Mouse (Mus musculus): ENCODE results near the gene Ugt1a6a. TPM values are rescaled to one million over a fixed set of nuclear protein-coding genes. Genes with fewer than 3 reads are reported as not detected.
"Not testable (repeated sequence)": the region's sequence is repeated elsewhere in the genome, so short reads cannot be mapped to it uniquely, and the experiment has no call there.

Gene Ugt1a6a
- polyA plus RNA-seq (2015; fragmentation: Nextera tagmentation; extraction: Ambion mirVana): 1.3 and 1.4 TPM in 2 replicates

GRCm38 (mm10) chr1:88134457-88135011 lies at the start of gene Ugt1a6a:
Ugt1a6a (plus strand) TSS chr1:88134809.
- DNase-seq (ENCODE audit: low spot score): not testable (repeated sequence)

DNA sequence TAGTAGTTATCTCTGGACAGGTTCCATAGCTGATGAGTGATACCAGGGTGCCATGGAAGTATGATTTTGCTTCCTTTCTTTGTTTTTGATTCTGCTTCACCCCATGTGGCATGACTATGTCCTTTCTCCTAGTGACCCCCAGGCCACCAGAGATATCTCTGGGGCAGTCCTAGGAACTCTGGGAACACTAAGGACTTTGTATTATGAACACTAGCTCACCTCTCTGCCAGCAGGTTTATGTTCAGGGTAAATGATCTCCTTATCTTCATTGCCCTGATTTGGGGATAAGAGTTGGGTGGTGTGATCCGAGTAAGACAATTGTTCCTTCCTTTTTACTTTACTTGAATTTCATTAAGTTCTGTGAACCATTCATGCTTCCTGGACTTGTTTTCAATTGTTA lies 48.5 kb upstream of the Ugt1a6a start:
- no peak for DNase-seq (ENCODE audit: low spot score)

GRCm38 (mm10) chr1:88087513-88087912 lies 47.1 kb upstream of the Ugt1a6a start, which contains the start of gene Ugt1a8:
Ugt1a8 (plus strand) TSS chr1:88087813.
- DNase-seq (ENCODE audit: low spot score): no peak

DNA sequence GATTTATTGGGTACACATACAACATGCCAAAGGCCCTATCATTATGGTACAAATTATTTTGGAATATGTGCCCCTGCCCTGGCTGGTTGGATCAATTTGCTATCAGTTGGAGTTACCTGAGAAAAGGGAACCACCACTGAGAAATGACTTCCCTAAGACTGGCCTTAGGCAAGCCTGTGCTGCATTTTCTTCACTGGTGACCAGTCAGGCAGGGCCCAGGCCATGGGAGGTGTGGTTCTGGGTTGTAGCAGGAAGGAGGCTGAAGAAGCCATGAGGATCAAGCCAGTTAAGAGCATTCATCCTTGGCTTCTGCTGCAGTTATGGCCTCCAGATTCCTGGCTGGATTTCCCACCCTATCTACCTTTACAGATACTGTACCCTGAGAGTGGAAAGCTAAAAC lies 42.3 kb upstream of the Ugt1a6a start:
- no peak for DNase-seq (ENCODE audit: low spot score)

DNA sequence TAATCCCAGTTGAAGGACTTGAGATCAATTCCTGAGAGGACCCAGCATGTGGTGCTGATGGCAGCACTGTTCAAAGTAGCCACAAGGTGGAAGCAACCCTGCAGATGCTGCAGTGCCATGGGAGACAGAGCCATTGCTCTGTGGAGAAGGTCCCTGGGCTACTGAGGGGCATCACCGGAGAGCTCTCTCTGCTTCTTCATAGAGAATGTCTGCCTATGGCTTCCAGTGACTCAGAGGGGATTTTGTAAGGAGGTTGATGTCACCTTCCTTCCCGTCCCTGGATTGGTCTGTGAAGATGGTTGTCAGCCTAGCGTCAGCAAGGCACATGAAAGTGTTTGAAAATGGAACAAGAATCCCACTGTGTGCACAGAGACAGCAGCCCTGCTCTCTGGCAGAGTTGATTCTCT lies 40.3 kb upstream of the Ugt1a6a start:
- DNase-seq (ENCODE audit: low spot score): not testable (repeated sequence)

GRCm38 (mm10) chr1:88094941-88095492 lies 39.6 kb upstream of the Ugt1a6a start, which contains the start of gene Ugt1a7c:
Ugt1a7c (plus strand) TSS chr1:88095062.
- DNase-seq (ENCODE audit: low spot score): peak; percentile 17

DNA sequence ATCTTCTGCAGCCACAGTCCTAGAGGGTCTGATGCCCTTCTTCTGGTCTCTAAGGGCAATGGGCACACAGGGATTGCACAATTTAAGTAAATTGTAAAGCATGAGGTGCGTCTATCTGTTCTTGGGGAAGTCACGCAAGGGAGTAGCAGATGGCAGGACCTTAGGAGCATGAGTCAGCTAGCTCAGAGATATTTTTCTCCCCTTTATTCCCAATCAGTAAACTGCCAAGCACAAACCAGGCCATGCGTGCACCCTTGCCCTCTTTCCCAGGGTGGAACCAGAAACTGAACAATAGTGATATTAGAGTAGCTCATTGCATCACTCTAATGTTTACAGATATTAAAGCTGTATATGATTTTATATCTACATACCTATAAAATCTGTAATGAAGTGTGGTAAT lies 36.1 kb upstream of the Ugt1a6a start:
- not testable (repeated sequence) for DNase-seq (ENCODE audit: low spot score)

- not testable (repeated sequence) for DNase-seq (ENCODE audit: low spot score)
Measured at GRCm38 (mm10) chr1:88099691-88100090, 34.9 kb upstream of the Ugt1a6a start.

DNA sequence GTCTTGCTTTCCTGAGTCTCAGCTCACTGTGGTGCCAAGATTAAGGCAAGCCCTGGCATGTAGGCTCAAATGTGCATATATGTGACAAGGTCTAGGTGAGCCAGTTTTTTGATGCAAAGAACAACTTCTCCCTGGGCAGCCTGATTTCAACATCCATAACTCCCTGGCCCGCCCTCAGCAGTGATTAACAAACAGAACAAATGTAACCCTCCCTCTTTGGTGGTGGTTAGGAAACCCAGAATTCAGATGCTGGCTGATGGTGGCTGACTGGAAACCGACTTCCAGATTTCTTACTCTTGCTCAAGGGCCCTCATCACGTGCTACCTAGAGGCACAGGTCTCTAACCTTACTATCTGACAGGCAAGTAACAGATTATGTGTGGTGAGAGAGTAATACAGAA lies 31.6 kb upstream of the Ugt1a6a start, which contains the start of gene Ugt1a6b:
Gene Ugt1a6b, plus strand, starts transcription at position 234 of the 400 bp plus-strand sequence.
- not testable (repeated sequence) for DNase-seq (ENCODE audit: low spot score)

- not testable (repeated sequence) for DNase-seq (ENCODE audit: low spot score)
Measured at GRCm38 (mm10) chr1:88103697-88104468, 30.7 kb upstream of the Ugt1a6a start.

DNA sequence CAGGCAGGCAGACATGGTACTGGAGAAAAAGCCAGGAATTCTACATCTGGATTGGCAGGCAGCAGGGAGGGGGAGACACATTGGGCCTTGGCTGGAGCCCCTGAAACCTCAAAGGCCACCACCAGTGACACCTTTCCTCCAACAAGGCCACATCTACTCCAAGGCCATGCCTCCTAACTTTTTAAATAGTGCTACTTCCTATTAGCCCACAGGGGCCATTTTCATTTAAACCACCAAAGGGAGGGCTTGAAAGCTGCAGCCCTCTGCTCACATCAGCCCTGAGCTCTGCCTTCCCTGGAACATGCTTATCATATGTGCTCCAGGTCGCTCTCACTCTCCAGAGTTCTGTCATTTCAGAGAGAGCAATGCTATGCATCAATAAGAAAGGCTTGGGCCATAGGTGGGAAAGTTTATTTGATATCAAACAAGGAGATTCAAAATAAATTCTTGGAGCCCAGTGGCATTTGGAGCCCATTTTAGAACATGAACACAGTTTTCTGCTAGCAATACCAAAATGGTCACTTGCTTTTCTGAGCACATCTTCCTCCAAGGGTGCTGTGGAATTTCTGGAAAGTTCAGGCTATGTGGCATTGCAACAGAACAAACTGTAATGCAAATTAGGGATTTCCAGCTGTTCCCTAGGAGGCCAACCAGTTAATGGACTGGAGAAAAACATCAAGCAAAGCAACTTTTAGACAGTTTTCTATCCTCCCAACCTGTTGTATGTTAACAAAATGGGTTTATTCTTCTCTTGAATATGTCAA lies 29.8 kb upstream of the Ugt1a6a start:
- no peak for DNase-seq (ENCODE audit: low spot score)

DNA sequence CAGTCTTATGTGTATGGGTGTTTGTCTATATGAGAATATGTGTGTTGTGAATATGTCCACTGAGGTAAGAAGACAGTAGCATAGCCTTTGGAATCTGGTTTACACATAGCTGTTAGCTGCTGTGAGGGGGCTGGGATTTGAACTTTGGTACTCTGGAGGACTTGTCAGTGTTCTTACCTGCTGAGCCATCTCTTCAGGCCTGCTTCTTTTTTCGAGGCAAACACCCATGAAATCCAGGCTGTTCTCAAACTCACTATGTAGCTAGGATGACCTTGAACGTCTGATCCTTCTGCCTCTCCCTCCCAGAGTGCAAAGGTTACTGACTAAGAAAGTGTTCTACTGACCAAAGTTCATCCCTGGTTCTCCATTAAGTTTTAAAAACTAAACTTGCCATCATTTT lies 29.0 kb upstream of the Ugt1a6a start:
- no peak for DNase-seq (ENCODE audit: low spot score)

DNA sequence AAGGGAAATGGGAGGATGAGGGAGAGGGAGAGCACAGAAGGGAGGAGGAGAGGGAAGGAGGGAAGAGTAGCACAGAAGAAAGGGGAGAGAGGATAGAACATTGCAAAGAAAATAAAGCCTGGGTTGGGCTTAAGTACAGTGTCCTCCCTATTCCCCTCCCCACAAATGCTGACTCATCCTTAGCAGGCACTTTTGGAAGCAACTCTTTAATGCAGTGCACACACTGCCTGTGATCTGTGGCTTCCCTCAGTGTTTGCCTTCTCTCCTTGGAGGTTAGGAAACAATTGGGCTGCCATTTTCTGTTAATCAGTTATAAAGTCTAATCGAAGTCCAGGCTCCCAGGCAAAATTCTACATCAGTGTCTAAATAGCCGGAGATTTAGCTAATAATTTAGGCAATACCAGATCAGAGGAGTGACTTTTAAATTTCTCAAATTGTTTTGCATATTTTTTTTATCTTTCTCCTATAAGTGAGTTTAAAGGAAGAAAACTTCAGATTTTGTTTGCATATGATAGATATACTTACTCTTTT lies 25.5 kb upstream of the Ugt1a6a start:
- DNase-seq (ENCODE audit: low spot score): not testable (repeated sequence)

DNA sequence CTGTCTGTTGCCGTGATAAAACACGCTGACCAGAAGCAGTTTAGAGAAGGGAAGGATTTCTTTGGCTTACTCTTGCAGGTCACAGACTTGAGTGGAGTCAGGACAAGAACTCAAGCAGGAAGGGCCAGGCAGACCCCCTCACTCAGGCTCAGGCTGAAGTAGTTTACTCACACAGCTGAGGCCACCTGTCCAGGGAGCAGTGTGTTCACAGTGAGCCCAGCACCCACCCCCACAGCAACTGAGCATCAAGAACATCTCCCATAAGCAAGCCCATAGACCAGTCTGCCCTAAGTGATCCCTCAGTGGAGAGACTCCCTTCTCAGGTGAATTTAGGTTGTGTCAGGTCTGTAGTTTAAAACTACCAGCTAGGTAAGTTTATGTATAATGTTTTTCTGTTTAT lies 25.0 kb upstream of the Ugt1a6a start:
- DNase-seq (ENCODE audit: low spot score): not testable (repeated sequence)

- not testable (repeated sequence) for DNase-seq (ENCODE audit: low spot score)
Measured at GRCm38 (mm10) chr1:88112769-88113168, 21.8 kb upstream of the Ugt1a6a start.

DNA sequence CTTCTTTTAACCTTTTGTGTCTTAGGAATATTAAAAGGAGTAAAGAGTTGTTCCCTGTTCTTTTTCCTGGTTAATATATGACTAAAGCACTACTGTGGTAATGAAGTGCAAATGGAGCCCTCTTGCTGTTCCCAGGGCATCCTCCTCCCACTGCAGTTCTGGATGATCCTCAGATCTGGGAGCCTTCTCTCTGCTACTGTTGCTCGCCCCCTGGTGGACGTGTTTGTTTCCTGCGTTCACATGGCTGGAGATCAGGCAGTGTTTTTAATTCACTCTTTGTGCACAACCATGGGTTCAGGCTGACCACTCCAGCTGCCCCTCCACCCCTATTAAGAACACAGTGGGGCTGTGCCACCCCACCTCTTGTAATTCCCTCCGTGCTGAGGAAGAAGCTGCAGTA lies 14.1 kb upstream of the Ugt1a6a start:
- not testable (repeated sequence) for DNase-seq (ENCODE audit: low spot score)

DNA sequence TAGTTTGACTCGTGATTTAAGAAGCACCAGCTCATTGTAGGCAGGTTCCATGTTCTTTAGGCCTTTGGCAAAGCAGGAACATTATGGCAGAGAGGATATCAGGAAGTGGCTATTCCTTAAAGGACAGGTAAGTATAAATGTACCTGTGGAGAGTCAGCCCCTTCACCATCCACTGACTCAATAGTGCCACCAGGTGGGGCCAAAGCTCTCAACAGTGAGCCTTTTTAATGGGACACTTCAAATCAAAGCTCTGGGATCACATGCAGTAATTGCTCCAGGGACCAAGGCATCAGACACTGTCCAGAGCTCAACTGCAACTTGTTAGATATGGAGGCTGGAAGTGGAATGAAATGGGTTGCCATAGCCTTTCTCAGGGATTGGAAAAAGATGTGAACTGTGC lies 13.1 kb upstream of the Ugt1a6a start:
- DNase-seq (ENCODE audit: low spot score): not testable (repeated sequence)

- not testable (repeated sequence) for DNase-seq (ENCODE audit: low spot score)
Measured at GRCm38 (mm10) chr1:88125827-88126360, 8.7 kb upstream of the Ugt1a6a start.

GRCm38 (mm10) chr1:88129091-88129490 lies 5.5 kb upstream of the Ugt1a6a start:
- not testable (repeated sequence) for DNase-seq (ENCODE audit: low spot score)

DNA sequence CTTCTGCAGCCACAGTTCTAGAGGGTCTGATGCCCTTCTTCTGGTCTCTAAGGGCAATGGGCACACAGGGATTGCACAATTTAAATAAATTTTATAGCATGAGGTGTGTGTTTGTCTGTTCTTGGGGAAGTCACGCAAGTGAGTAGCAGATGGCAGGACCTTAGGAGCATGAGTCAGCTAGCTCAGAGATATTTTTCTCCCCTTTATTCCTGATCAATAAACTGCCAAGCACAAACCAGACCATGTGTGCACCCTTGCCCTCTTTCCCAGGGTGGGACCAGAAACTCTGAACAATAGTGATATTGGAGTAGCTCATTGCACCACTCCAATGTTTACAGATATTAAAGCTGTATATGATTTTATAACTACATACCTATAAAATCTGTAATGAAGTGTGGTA lies 4.4 kb upstream of the Ugt1a6a start:
- DNase-seq (ENCODE audit: low spot score): not testable (repeated sequence)

DNA sequence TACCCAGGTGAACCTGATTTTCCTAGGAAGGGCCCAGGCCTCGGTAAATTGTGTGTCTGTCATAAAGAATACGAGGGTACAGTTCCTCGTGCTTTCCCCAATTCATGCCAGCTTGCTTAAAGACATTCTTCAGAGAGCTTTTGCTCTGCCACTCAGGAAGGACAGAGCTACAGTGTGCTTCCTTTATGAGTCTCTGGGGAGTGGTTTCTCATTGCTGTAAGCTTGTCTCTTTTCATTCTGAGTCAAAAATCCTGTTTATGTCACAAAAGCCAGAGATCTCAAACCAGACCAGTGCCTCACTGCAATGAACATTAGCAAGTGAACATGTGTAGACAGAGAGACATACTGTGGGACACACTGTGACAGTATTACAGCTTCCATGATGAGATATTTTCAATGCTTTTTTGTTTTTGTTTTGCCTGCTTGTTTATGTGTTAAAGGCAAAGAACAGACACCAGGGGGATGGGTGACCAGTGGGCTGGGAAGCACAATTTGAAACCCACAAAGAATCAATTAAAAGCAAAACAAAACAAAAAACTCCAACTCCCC lies 627 bp upstream of the Ugt1a6a start:
- DNase-seq (ENCODE audit: low spot score): no peak
